8 mouse cellular contexts compared by ENCODE assay signal in the genomic region with DNA sequence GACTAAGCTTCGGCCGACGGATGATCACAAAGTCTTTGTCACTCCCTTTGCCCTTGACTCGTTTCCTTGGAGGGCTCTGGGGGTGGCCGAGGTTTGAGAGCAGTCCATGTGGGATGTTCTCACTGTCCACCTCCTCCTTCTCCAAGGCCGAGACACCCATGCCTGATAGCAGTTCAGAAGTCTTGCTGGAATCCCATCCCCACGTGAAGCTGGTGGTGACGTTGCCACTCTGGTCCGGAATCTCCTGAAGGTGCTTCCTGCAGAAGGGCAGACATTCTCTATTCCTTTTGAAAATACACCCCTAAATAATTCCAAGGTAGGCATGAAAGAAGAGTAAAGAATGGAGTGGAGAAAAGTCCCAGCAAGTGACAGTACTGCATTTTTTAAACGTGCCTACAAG. TPM values are rescaled to one million over a fixed set of nuclear protein-coding genes. Genes with fewer than 3 reads are reported as not detected.
DNase-seq lines count a peak whose midpoint lies in the region; ATAC-seq lines count a peak whose summit lies in the region.

No protein-coding gene starts in this region.

- WGBS in hindbrain, embryonic 10.5 days, result 38% methylated on average over 10 of the region's 10 CpGs
- WGBS in midbrain, embryonic 13.5 days, result 31% methylated on average over 10 of the region's 10 CpGs

- DNase-seq in adrenal gland, postnatal 14 days, result peak; percentile 11
- DNase-seq in adrenal gland, postnatal 10 days, result no peak
- DNase-seq in thymus, postnatal 14 days, result peak; percentile 23
- DNase-seq in thymus, postnatal 36 days, result no peak
- DNase-seq in hindbrain, embryonic 10.5 days (ENCODE audit: low spot score), result peak; percentile 21
- DNase-seq in urinary bladder, adult 18-20 months (ENCODE audit: low spot score in 2 of 2), result no peak
- DNase-seq in urinary bladder, postnatal 14 days (ENCODE audit: low spot score), result no peak

- H3K27me3 ChIP-seq in hindbrain, embryonic 10.5 days (ENCODE audit: insufficient read depth, poor library complexity, severe bottlenecking), result no peaks in the 10 kb centered on the region
- no peaks in the 10 kb centered on the region for H3K27me3 ChIP-seq in midbrain, embryonic 13.5 days

- peaks cover 45% of the 10 kb centered on the region for H3K36me3 ChIP-seq in hindbrain, embryonic 10.5 days
- peaks cover 35% of the 10 kb centered on the region for H3K36me3 ChIP-seq in midbrain, embryonic 13.5 days

- H3K9me3 ChIP-seq in hindbrain, embryonic 10.5 days, result 0 out of 2 replicates have a peak, but pooled peaks cover 2% of the 10 kb centered on the region
- no peaks in the 10 kb centered on the region for H3K9me3 ChIP-seq in midbrain, embryonic 13.5 days

- H3K27ac ChIP-seq in hindbrain, embryonic 10.5 days, result peak overlapping the region; percentile 90
- no peak overlapping the region for H3K27ac ChIP-seq in midbrain, embryonic 13.5 days

- peak overlapping the region; percentile 65 for H3K9ac ChIP-seq in midbrain, embryonic 13.5 days (replicated peaks)

- peak overlapping the region; percentile 79 for H3K4me2 ChIP-seq in midbrain, embryonic 13.5 days (replicated peaks)

- H3K4me1 ChIP-seq in hindbrain, embryonic 10.5 days (replicated peaks), result peaks cover 23% of the 10 kb centered on the region
- H3K4me1 ChIP-seq in midbrain, embryonic 13.5 days (replicated peaks), result peaks cover 26% of the 10 kb centered on the region

- ATAC-seq in midbrain, embryonic 13.5 days, result no peak

- peak overlapping the region; percentile 72 for H3K4me3 ChIP-seq in hindbrain, embryonic 10.5 days
- peak overlapping the region; percentile 87 for H3K4me3 ChIP-seq in midbrain, embryonic 13.5 days (replicated peaks)

RNA-seq across cellular contexts. Expression of gene Lmbrd2, which starts 0.9 kb away (rescaled TPM):
- 19.9 and 25.4 TPM in 2 replicates for total RNA-seq in adrenal gland, postnatal 14 days (2021)
- total RNA-seq in adrenal gland, postnatal 10 days (2021), result 10 to 100 TPM; 19.2 to 22.5 TPM
- 1.8 and 2.6 TPM in 2 replicates for polyA plus RNA-seq in hindbrain, embryonic 10.5 days (2016; fragmentation: Nextera tagmentation; extraction: Ambion mirVana)
- 3.7 and 3.9 TPM in 2 replicates for polyA plus RNA-seq in midbrain, embryonic 13.5 days (2015; fragmentation: Nextera tagmentation; extraction: Ambion mirVana)

RNA-seq across cellular contexts. Expression of gene Skp2, which starts 15.8 kb away (rescaled TPM):
- 6.6 and 7.1 TPM in 2 replicates for total RNA-seq in adrenal gland, postnatal 14 days (2021)
- total RNA-seq in adrenal gland, postnatal 10 days (2021), result 1 to 10 TPM; 6.0 to 8.0 TPM
- polyA plus RNA-seq in hindbrain, embryonic 10.5 days (2016; fragmentation: Nextera tagmentation; extraction: Ambion mirVana), result 85.2 and 108 TPM in 2 replicates
- 37.3 and 38.0 TPM in 2 replicates for polyA plus RNA-seq in midbrain, embryonic 13.5 days (2015; fragmentation: Nextera tagmentation; extraction: Ambion mirVana)

Comparison
In these comparisons a context has a peak if more than half of its experiments do, and no peak if none do; other contexts are left out.
1. DNase-seq: peak in adrenal gland, postnatal 14 days (single experiment), thymus, postnatal 14 days (single experiment) and hindbrain, embryonic 10.5 days (single experiment); none in adrenal gland, postnatal 10 days (single experiment), thymus, postnatal 36 days (0 of 2), urinary bladder, adult 18-20 months (0 of 2) and urinary bladder, postnatal 14 days (single experiment).